Mouse (Mus musculus) liver, embryonic 14.5 days (tissue): Measurements from ENCODE around the gene Fbxw5.

Source experiments
- CTCF ChIP-seq: IDR thresholded peaks from 2 replicates; pipeline ENCODE4 v1.5.1; 2016; ENCODE audit warnings: antibody characterized with exemption, low read depth, control low read depth
- EP300 ChIP-seq: IDR thresholded peaks from 2 replicates; pipeline ENCODE4 v1.6.1; 2016; ENCODE audit warnings: antibody characterized with exemption, low read depth

DNA sequence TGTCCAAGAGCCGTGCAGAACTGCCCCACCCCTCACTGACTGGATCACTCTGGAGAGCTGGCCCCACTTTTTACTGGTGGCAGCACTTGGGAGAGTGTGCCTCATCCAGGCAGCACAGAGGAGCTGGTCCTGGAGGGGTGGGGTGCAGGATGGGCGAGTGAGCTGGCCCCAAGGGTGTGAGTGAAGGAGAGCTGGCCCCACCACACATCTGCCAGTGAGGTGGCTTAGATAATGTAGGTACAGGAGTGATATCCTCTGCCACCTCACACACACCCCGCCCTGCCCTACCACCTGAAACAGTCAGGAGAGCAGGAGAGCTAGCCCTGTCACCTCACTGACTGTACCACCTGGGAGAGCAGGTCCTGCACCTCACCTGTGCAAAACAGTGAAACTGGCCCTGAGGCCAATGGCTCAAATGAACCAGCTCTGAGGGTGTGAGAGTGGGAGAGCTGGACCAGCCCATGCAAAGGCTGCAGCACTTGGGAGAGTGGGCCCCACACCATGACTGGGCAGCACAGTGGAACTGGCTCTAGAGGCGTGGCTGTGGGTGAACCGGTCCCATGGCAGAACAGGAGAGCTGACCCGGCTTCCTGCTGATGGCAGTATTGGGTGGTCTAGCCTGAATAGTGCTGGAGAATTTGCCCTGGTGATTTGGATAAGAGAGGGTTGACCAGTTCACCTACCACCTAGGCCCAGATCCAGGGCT is 12.4 kb upstream of the Fbxw5 start:
- TF ChIP-seq CTCF (no peak), EP300 (no peak)
